Mouse (Mus musculus) kidney, embryonic 16.5 days (tissue): ENCODE measurements around the gene 1700013G24Rik. TPM values are rescaled to one million over a fixed set of nuclear protein-coding genes. Genes with fewer than 3 reads are reported as not detected.

ENCODE experiments used
- ATAC-seq: fragments of 200-750 bp; cut with Nextera tagmentation; 2 replicates; pipeline ENCODE4 v1.8.0; 2017; ENCODE audit warnings: moderate TSS enrichment; ENCODE audit not compliant: low FRiP score, low TSS enrichment
- H3K27ac ChIP-seq: fragments of 300-500 bp; sonication (generic); 2 replicates; pipeline ENCODE4 v1.5.1; 2014; ENCODE audit warnings: low read length
- H3K27me3 ChIP-seq: fragments of 300-500 bp; sonication (generic); 2 replicates; pipeline ENCODE4 v1.6.1; 2014; ENCODE audit warnings: low read length, control low read depth, mixed read lengths; ENCODE audit not compliant: insufficient read depth
- H3K36me3 ChIP-seq: fragments of 300-500 bp; sonication (generic); 2 replicates; pipeline ENCODE4 v1.6.1; 2014; ENCODE audit warnings: low read length, control low read depth, mixed read lengths; ENCODE audit not compliant: insufficient read depth
- H3K4me1 ChIP-seq: fragments of 300-500 bp; sonication (generic); 2 replicates; pipeline ENCODE4 v1.6.1; 2014; ENCODE audit warnings: low read length, control low read depth, mixed read lengths; ENCODE audit not compliant: insufficient read depth
- H3K4me2 ChIP-seq: fragments of 300-500 bp; sonication (generic); replicated peaks from 2 replicates; pipeline ENCODE4 v1.6.1; 2014; ENCODE audit warnings: low read depth, low read length
- H3K4me3 ChIP-seq: fragments of 300-500 bp; sonication (generic); 2 replicates; pipeline ENCODE4 v1.5.1; 2014; ENCODE audit warnings: mild to moderate bottlenecking, low read length
- H3K9ac ChIP-seq: fragments of 300-500 bp; sonication (generic); replicated peaks from 2 replicates; pipeline ENCODE4 v1.6.1; 2014; ENCODE audit warnings: low read length
- H3K9me3 ChIP-seq: fragments of 300-500 bp; sonication (generic); 2 replicates; pipeline ENCODE4 v1.6.1; 2016; ENCODE audit warnings: low read length, control low read depth
- WGBS: fragments of 180-500 bp; shearing (Covaris S2); extraction: QIAGEN DNeasy Blood & Tissue Kit; methylation state at CpG from one replicate; pipeline ENCODE4 v1.1.7; 2014; 5-methylcytosine and 5-hydroxymethylcytosine counted together
- polyA plus RNA-seq: library from polyadenylated mRNA; unstranded; fragments of >200 nt; fragmentation: Nextera tagmentation; extraction: Ambion mirVana; gene quantifications from 2 replicates; pipeline ENCODE4 v1.2.1, GENCODE M21; 2015

1700013G24Rik gene
- polyA plus RNA-seq, 1 experiment from 2014 or later, result not detected

- H3K9me3 ChIP-seq, result no peaks in the 10 kb centered on the region
- H3K27me3 ChIP-seq, result no peaks in the 10 kb centered on the region
- no peak overlapping the region for H3K9ac ChIP-seq
- peaks cover 10% of the 10 kb centered on the region; the same call in 1 of the 2 replicates for H3K4me1 ChIP-seq
- H3K4me2 ChIP-seq, result no peak overlapping the region
- no peak overlapping the region for H3K4me3 ChIP-seq
- H3K27ac ChIP-seq, result no peak overlapping the region
- no peak for ATAC-seq
- H3K36me3 ChIP-seq, result no peaks in the 10 kb centered on the region
- WGBS, result 90% methylated on average over 14 of the region's 14 CpGs
These were observed 1.5 kb downstream of the 1700013G24Rik start for GRCm38 (mm10) chr4:137454582-137454981.

- H3K4me2 ChIP-seq, result no peak overlapping the region
- H3K27me3 ChIP-seq, result no peaks in the 10 kb centered on the region
- no peak overlapping the region for H3K9ac ChIP-seq
- no peak overlapping the region for H3K4me3 ChIP-seq
- no peaks in the 10 kb centered on the region for H3K36me3 ChIP-seq
- H3K27ac ChIP-seq, result no peak overlapping the region
- no peaks in the 10 kb centered on the region for H3K9me3 ChIP-seq
- ATAC-seq, result no peak
- H3K4me1 ChIP-seq, result peaks cover 18% of the 10 kb centered on the region; the same call in 1 of the 2 replicates
- 78% methylated on average over 12 of the region's 12 CpGs for WGBS
These were observed 3.5 kb downstream of the 1700013G24Rik start for GRCm38 (mm10) chr4:137456581-137456980.

GRCm38 (mm10) chr4:137457292-137457691 lies 4.2 kb downstream of the 1700013G24Rik start:
- Histone ChIP-seq H3K36me3 (no peaks in the 10 kb centered on the region), H3K27me3 (no peaks in the 10 kb centered on the region), H3K4me2 (no peak overlapping the region), H3K4me1 (peaks cover 18% of the 10 kb centered on the region; the same call in 1 of the 2 replicates), H3K27ac (no peak overlapping the region), H3K9me3 (no peaks in the 10 kb centered on the region), H3K4me3 (no peak overlapping the region), H3K9ac (no peak overlapping the region)
- WGBS, result 83% methylated on average over 4 of the region's 4 CpGs
- no peak for ATAC-seq

- Histone ChIP-seq H3K4me3 (no peak overlapping the region), H3K36me3 (no peaks in the 10 kb centered on the region), H3K9ac (no peak overlapping the region), H3K4me1 (peaks cover 12% of the 10 kb centered on the region; the same call in 1 of the 2 replicates), H3K9me3 (no peaks in the 10 kb centered on the region), H3K27me3 (no peaks in the 10 kb centered on the region), H3K4me2 (no peak overlapping the region), H3K27ac (no peak overlapping the region)
- no peak for ATAC-seq
- 65% methylated on average over 9 of the region's 9 CpGs for WGBS
These were observed 5.2 kb downstream of the 1700013G24Rik start for GRCm38 (mm10) chr4:137458310-137458709.

- Histone ChIP-seq H3K4me3 (no peak overlapping the region), H3K4me2 (no peak overlapping the region), H3K4me1 (peaks cover 11% of the 10 kb centered on the region; the same call in 1 of the 2 replicates), H3K27me3 (no peaks in the 10 kb centered on the region), H3K9me3 (no peaks in the 10 kb centered on the region), H3K27ac (no peak overlapping the region), H3K36me3 (no peaks in the 10 kb centered on the region), H3K9ac (no peak overlapping the region)
- WGBS, result 54% methylated on average over 5 of the region's 5 CpGs
- ATAC-seq, result no peak
These were observed 5.8 kb downstream of the 1700013G24Rik start for GRCm38 (mm10) chr4:137458861-137459260.

GRCm38 (mm10) chr4:137460676-137461075 lies 7.6 kb downstream of the 1700013G24Rik start:
- no peaks in the 10 kb centered on the region for H3K27me3 ChIP-seq
- no peak overlapping the region for H3K4me3 ChIP-seq
- no peaks in the 10 kb centered on the region for H3K9me3 ChIP-seq
- H3K4me2 ChIP-seq, result no peak overlapping the region
- ATAC-seq, result no peak
- peaks cover 20% of the 10 kb centered on the region for H3K4me1 ChIP-seq
- H3K27ac ChIP-seq, result peak overlapping the region; percentile 59
- no peaks in the 10 kb centered on the region for H3K36me3 ChIP-seq
- H3K9ac ChIP-seq, result no peak overlapping the region
- 59% methylated on average over 14 of the region's 14 CpGs for WGBS

- 68% methylated on average over 4 of the region's 4 CpGs for WGBS
- ATAC-seq, result no peak
- H3K27me3 ChIP-seq, result no peaks in the 10 kb centered on the region
- H3K4me2 ChIP-seq, result no peak overlapping the region
- peak overlapping the region; percentile 59 for H3K27ac ChIP-seq
- no peak overlapping the region for H3K9ac ChIP-seq
- no peaks in the 10 kb centered on the region for H3K36me3 ChIP-seq
- no peaks in the 10 kb centered on the region for H3K9me3 ChIP-seq
- no peak overlapping the region for H3K4me3 ChIP-seq
- peaks cover 20% of the 10 kb centered on the region for H3K4me1 ChIP-seq
These were observed 8.1 kb downstream of the 1700013G24Rik start for GRCm38 (mm10) chr4:137461217-137461616.

GRCm38 (mm10) chr4:137461981-137462690 lies 9.1 kb downstream of the 1700013G24Rik start:
- Histone ChIP-seq H3K36me3 (no peaks in the 10 kb centered on the region), H3K4me2 (no peak overlapping the region), H3K27ac (no peak overlapping the region), H3K9ac (no peak overlapping the region), H3K4me1 (peaks cover 20% of the 10 kb centered on the region), H3K4me3 (no peak overlapping the region), H3K27me3 (no peaks in the 10 kb centered on the region), H3K9me3 (no peaks in the 10 kb centered on the region)
- 71% methylated on average over 16 of the region's 16 CpGs for WGBS
- no peak for ATAC-seq

GRCm38 (mm10) chr4:137465125-137465787 lies 12.2 kb downstream of the 1700013G24Rik start:
- ATAC-seq, result no peak
- no peaks in the 10 kb centered on the region for H3K36me3 ChIP-seq
- 58% methylated on average over 13 of the region's 13 CpGs for WGBS
- peaks cover 38% of the 10 kb centered on the region for H3K4me1 ChIP-seq
- no peak overlapping the region for H3K4me2 ChIP-seq
- H3K4me3 ChIP-seq, result no peak overlapping the region
- H3K27ac ChIP-seq, result peak overlapping the region; percentile 61; the same call in 1 of the 2 replicates
- peak overlapping the region; percentile 45 for H3K9ac ChIP-seq
- no peaks in the 10 kb centered on the region for H3K27me3 ChIP-seq
- H3K9me3 ChIP-seq, result no peaks in the 10 kb centered on the region

- no peak for ATAC-seq
- Histone ChIP-seq H3K4me2 (no peak overlapping the region), H3K27me3 (no peaks in the 10 kb centered on the region), H3K9me3 (no peaks in the 10 kb centered on the region), H3K27ac (no peak overlapping the region; the same call in 1 of the 2 replicates), H3K4me1 (peaks cover 47% of the 10 kb centered on the region), H3K4me3 (no peak overlapping the region), H3K36me3 (no peaks in the 10 kb centered on the region), H3K9ac (no peak overlapping the region)
- WGBS, result 76% methylated on average over 4 of the region's 4 CpGs
These were observed 13.9 kb downstream of the 1700013G24Rik start for GRCm38 (mm10) chr4:137466991-137467390.
